Mouse (Mus musculus) cerebellum, postnatal 25 days (tissue): ENCODE data around the gene Pnp2.

Source experiments
- DNase-seq, 2 experiments: peaks; one replicate each; pipeline ENCODE4 v3.0.0; 2021; ENCODE audit warnings: mixed read lengths in 2 of 2

The Pnp2 gene

DNA sequence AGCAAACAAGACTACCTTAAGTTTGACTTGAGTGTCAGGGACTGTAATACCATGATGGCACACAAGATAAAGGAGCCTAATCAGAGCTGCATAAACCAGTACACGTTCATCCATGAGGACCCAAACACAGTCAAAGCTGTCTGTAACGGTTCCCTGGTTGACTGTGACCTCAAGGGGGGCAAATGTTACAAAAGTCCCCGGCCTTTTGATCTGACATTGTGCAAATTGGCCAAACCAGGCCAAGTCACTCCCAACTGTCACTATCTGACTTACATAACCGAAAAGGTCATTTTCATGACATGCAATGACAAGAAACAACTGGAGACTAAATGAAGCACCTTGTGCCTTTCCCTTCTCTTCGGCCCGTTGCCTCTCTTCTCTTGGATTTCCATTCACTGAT is 53.8 kb downstream of the Pnp2 start:
- no peak for DNase-seq
